Mouse (Mus musculus): ENCODE data around the gene Mtrex. TPM values are rescaled to one million over a fixed set of nuclear protein-coding genes. Genes with fewer than 3 reads are reported as not detected.

Mtrex gene
- polyA plus RNA-seq, 1 experiment from 2014 or later = 90.9 TPM

- DNase-seq (ENCODE audit: low spot score) (no peak), ATAC-seq (replicated peaks; ENCODE audit: low FRiP score) (no peak)
- Histone ChIP-seq H3K27me3 (replicated peaks; ENCODE audit: control insufficient read depth, insufficient read depth, low read length) (no peaks in the 10 kb centered on the region), H3K27ac (ENCODE audit: low read depth, low read length) (no peak overlapping the region), H3K4me1 (replicated peaks; ENCODE audit: control insufficient read depth, insufficient read depth, low read length) (no peaks in the 10 kb centered on the region), H3K9ac (ENCODE audit: low read depth, low read length) (no peak overlapping the region), H3K4me3 (ENCODE audit: low read depth, low read length) (no peak overlapping the region), H3K36me3 (ENCODE audit: control insufficient read depth, insufficient read depth, low read length) (peaks cover 7% of the 10 kb centered on the region; the same call in 1 of the 2 replicates), H3K9me3 (ENCODE audit: control insufficient read depth, low read length) (no peaks in the 10 kb centered on the region), H3K4me2 (no peak overlapping the region)
- 68% methylated on average over 5 of the region's 5 CpGs for WGBS
Measured at GRCm38 (mm10) chr13:112861825-112862306, 65.3 kb downstream of the Mtrex start.

GRCm38 (mm10) chr13:112860911-112861310, 66.3 kb downstream of the Mtrex start:
- Histone ChIP-seq H3K4me1 (replicated peaks; ENCODE audit: control insufficient read depth, insufficient read depth, low read length) (no peaks in the 10 kb centered on the region), H3K36me3 (ENCODE audit: control insufficient read depth, insufficient read depth, low read length) (peaks cover 6% of the 10 kb centered on the region; the same call in 1 of the 2 replicates), H3K27ac (ENCODE audit: low read depth, low read length) (no peak overlapping the region), H3K4me3 (ENCODE audit: low read depth, low read length) (no peak overlapping the region), H3K9me3 (ENCODE audit: control insufficient read depth, low read length) (no peaks in the 10 kb centered on the region), H3K27me3 (replicated peaks; ENCODE audit: control insufficient read depth, insufficient read depth, low read length) (no peaks in the 10 kb centered on the region), H3K9ac (ENCODE audit: low read depth, low read length) (no peak overlapping the region), H3K4me2 (no peak overlapping the region)
- WGBS = 88% methylated on average over 9 of the region's 9 CpGs
- ATAC-seq (replicated peaks; ENCODE audit: low FRiP score) (no peak), DNase-seq (ENCODE audit: low spot score) (no peak)

GRCm38 (mm10) chr13:112860370-112860769, 66.8 kb downstream of the Mtrex start:
- ATAC-seq (replicated peaks; ENCODE audit: low FRiP score) (no peak), DNase-seq (ENCODE audit: low spot score) (no peak)
- no peak overlapping the region for H3K4me3 ChIP-seq (ENCODE audit: low read depth, low read length)
- no peak overlapping the region for H3K4me2 ChIP-seq
- no peaks in the 10 kb centered on the region for H3K9me3 ChIP-seq (ENCODE audit: control insufficient read depth, low read length)
- H3K4me1 ChIP-seq (replicated peaks; ENCODE audit: control insufficient read depth, insufficient read depth, low read length) = no peaks in the 10 kb centered on the region
- 0 out of 2 replicates have a peak, but pooled peaks cover 2% of the 10 kb centered on the region for H3K36me3 ChIP-seq (ENCODE audit: control insufficient read depth, insufficient read depth, low read length)
- 86% methylated on average over 2 of the region's 2 CpGs for WGBS
- no peaks in the 10 kb centered on the region for H3K27me3 ChIP-seq (replicated peaks; ENCODE audit: control insufficient read depth, insufficient read depth, low read length)
- H3K27ac ChIP-seq (ENCODE audit: low read depth, low read length) = no peak overlapping the region
- no peak overlapping the region for H3K9ac ChIP-seq (ENCODE audit: low read depth, low read length)

GRCm38 (mm10) chr13:112859574-112860134, 67.5 kb downstream of the Mtrex start:
- no peak overlapping the region for H3K27ac ChIP-seq (ENCODE audit: low read depth, low read length)
- H3K9ac ChIP-seq (ENCODE audit: low read depth, low read length) = no peak overlapping the region
- H3K9me3 ChIP-seq (ENCODE audit: control insufficient read depth, low read length) = no peaks in the 10 kb centered on the region
- DNase-seq (ENCODE audit: low spot score) (no peak), ATAC-seq (replicated peaks; ENCODE audit: low FRiP score) (no peak)
- H3K27me3 ChIP-seq (replicated peaks; ENCODE audit: control insufficient read depth, insufficient read depth, low read length) = no peaks in the 10 kb centered on the region
- H3K4me2 ChIP-seq = no peak overlapping the region
- H3K4me1 ChIP-seq (replicated peaks; ENCODE audit: control insufficient read depth, insufficient read depth, low read length) = no peaks in the 10 kb centered on the region
- H3K36me3 ChIP-seq (ENCODE audit: control insufficient read depth, insufficient read depth, low read length) = 0 out of 2 replicates have a peak, but pooled peaks cover 2% of the 10 kb centered on the region
- WGBS = 84% methylated on average over 21 of the region's 21 CpGs
- no peak overlapping the region for H3K4me3 ChIP-seq (ENCODE audit: low read depth, low read length)

GRCm38 (mm10) chr13:112857921-112858320, 69.3 kb downstream of the Mtrex start:
- H3K9ac ChIP-seq (ENCODE audit: low read depth, low read length) = no peak overlapping the region
- H3K9me3 ChIP-seq (ENCODE audit: control insufficient read depth, low read length) = no peaks in the 10 kb centered on the region
- no peaks in the 10 kb centered on the region for H3K27me3 ChIP-seq (replicated peaks; ENCODE audit: control insufficient read depth, insufficient read depth, low read length)
- WGBS = 85% methylated on average over 7 of the region's 7 CpGs
- H3K4me3 ChIP-seq (ENCODE audit: low read depth, low read length) = no peak overlapping the region
- ATAC-seq (replicated peaks; ENCODE audit: low FRiP score) (no peak), DNase-seq (ENCODE audit: low spot score) (no peak)
- no peak overlapping the region for H3K4me2 ChIP-seq
- no peak overlapping the region for H3K27ac ChIP-seq (ENCODE audit: low read depth, low read length)
- no peaks in the 10 kb centered on the region for H3K4me1 ChIP-seq (replicated peaks; ENCODE audit: control insufficient read depth, insufficient read depth, low read length)
- H3K36me3 ChIP-seq (ENCODE audit: control insufficient read depth, insufficient read depth, low read length) = 0 out of 2 replicates have a peak, but pooled peaks cover 2% of the 10 kb centered on the region

- DNase-seq (ENCODE audit: low spot score) (no peak), ATAC-seq (replicated peaks; ENCODE audit: low FRiP score) (no peak)
- H3K27me3 ChIP-seq (replicated peaks; ENCODE audit: control insufficient read depth, insufficient read depth, low read length) = no peaks in the 10 kb centered on the region
- no peak overlapping the region for H3K4me2 ChIP-seq
- H3K36me3 ChIP-seq (ENCODE audit: control insufficient read depth, insufficient read depth, low read length) = no peaks in the 10 kb centered on the region
- no peaks in the 10 kb centered on the region for H3K9me3 ChIP-seq (ENCODE audit: control insufficient read depth, low read length)
- no peaks in the 10 kb centered on the region for H3K4me1 ChIP-seq (replicated peaks; ENCODE audit: control insufficient read depth, insufficient read depth, low read length)
- no peak overlapping the region for H3K4me3 ChIP-seq (ENCODE audit: low read depth, low read length)
- no peak overlapping the region for H3K27ac ChIP-seq (ENCODE audit: low read depth, low read length)
- 76% methylated on average over 6 of the region's 6 CpGs for WGBS
- no peak overlapping the region for H3K9ac ChIP-seq (ENCODE audit: low read depth, low read length)
Measured at GRCm38 (mm10) chr13:112854402-112854801, 72.8 kb downstream of the Mtrex start.

GRCm38 (mm10) chr13:112853710-112854316, 73.4 kb downstream of the Mtrex start:
- Histone ChIP-seq H3K9ac (ENCODE audit: low read depth, low read length) (no peak overlapping the region), H3K36me3 (ENCODE audit: control insufficient read depth, insufficient read depth, low read length) (no peaks in the 10 kb centered on the region), H3K27me3 (replicated peaks; ENCODE audit: control insufficient read depth, insufficient read depth, low read length) (no peaks in the 10 kb centered on the region), H3K4me2 (no peak overlapping the region), H3K9me3 (ENCODE audit: control insufficient read depth, low read length) (no peaks in the 10 kb centered on the region), H3K4me1 (replicated peaks; ENCODE audit: control insufficient read depth, insufficient read depth, low read length) (no peaks in the 10 kb centered on the region), H3K27ac (ENCODE audit: low read depth, low read length) (no peak overlapping the region), H3K4me3 (ENCODE audit: low read depth, low read length) (no peak overlapping the region)
- DNase-seq (ENCODE audit: low spot score) (no peak), ATAC-seq (replicated peaks; ENCODE audit: low FRiP score) (no peak)
- 84% methylated on average over 17 of the region's 17 CpGs for WGBS

- no peak overlapping the region for H3K4me3 ChIP-seq (ENCODE audit: low read depth, low read length)
- no peak overlapping the region for H3K4me2 ChIP-seq
- 95% methylated on average over 3 of the region's 3 CpGs for WGBS
- H3K9me3 ChIP-seq (ENCODE audit: control insufficient read depth, low read length) = no peaks in the 10 kb centered on the region
- H3K27ac ChIP-seq (ENCODE audit: low read depth, low read length) = no peak overlapping the region
- no peak overlapping the region for H3K9ac ChIP-seq (ENCODE audit: low read depth, low read length)
- DNase-seq (ENCODE audit: low spot score) (no peak), ATAC-seq (replicated peaks; ENCODE audit: low FRiP score) (no peak)
- no peaks in the 10 kb centered on the region for H3K27me3 ChIP-seq (replicated peaks; ENCODE audit: control insufficient read depth, insufficient read depth, low read length)
- peaks cover 5% of the 10 kb centered on the region; the same call in 1 of the 2 replicates for H3K36me3 ChIP-seq (ENCODE audit: control insufficient read depth, insufficient read depth, low read length)
- H3K4me1 ChIP-seq (replicated peaks; ENCODE audit: control insufficient read depth, insufficient read depth, low read length) = no peaks in the 10 kb centered on the region
Measured at GRCm38 (mm10) chr13:112845931-112846330, 81.3 kb downstream of the Mtrex start.

Data from liver, embryonic 11.5 days (tissue).